Mouse (Mus musculus) cerebellum, adult (tissue): Measurements from ENCODE around the gene Fam102a.

ENCODE experiments used
- ATAC-seq: cut with Nextera tagmentation; 2 replicates; pipeline ENCODE4 v1.9.2; 2017; ENCODE audit warnings: mild to moderate bottlenecking, moderate library complexity, mixed read lengths; ENCODE audit not compliant: insufficient number of reproducible peaks, low FRiP score, low TSS enrichment

Fam102a gene

GRCm38 (mm10) chr2:32575586-32576160 is 40.5 kb downstream of the Fam102a start, which contains the start of gene 9430097D07Rik:
Gene 9430097D07Rik (minus strand): TSS chr2:32575684.
- peak; percentile 60 for ATAC-seq

GRCm38 (mm10) chr2:32576532-32576931 is 41.4 kb downstream of the Fam102a start:
- ATAC-seq: no peak

GRCm38 (mm10) chr2:32578146-32579046 is 43.3 kb downstream of the Fam102a start:
- ATAC-seq: no peak

GRCm38 (mm10) chr2:32581450-32582095 is 46.4 kb downstream of the Fam102a start:
- ATAC-seq: peak; percentile 50; the same call in 1 of the 2 replicates

GRCm38 (mm10) chr2:32582830-32583799 is 48.0 kb downstream of the Fam102a start:
- ATAC-seq: peak; percentile 34; the same call in 1 of the 2 replicates

- ATAC-seq: no peak
These were observed 50.1 kb downstream of the Fam102a start for GRCm38 (mm10) chr2:32585149-32585714.

- ATAC-seq: peak; percentile 54
These were observed 51.8 kb downstream of the Fam102a start, which contains the start of gene St6galnac4 for GRCm38 (mm10) chr2:32586871-32587351. Gene St6galnac4 (plus strand): TSS chr2:32587095.

- no peak for ATAC-seq
These were observed 52.7 kb downstream of the Fam102a start for GRCm38 (mm10) chr2:32587731-32588321.

- peak; percentile 60; the same call in 1 of the 2 replicates for ATAC-seq
These were observed 54.2 kb downstream of the Fam102a start for GRCm38 (mm10) chr2:32589213-32589795.

GRCm38 (mm10) chr2:32590224-32590623 is 55.1 kb downstream of the Fam102a start:
- no peak for ATAC-seq

- no peak for ATAC-seq
These were observed 56.1 kb downstream of the Fam102a start for GRCm38 (mm10) chr2:32591249-32591648.

- ATAC-seq: peak; percentile 49; the same call in 1 of the 2 replicates
These were observed 61.6 kb downstream of the Fam102a start for GRCm38 (mm10) chr2:32596725-32597124.

- ATAC-seq: no peak
These were observed 62.1 kb downstream of the Fam102a start for GRCm38 (mm10) chr2:32597248-32597647.

GRCm38 (mm10) chr2:32597699-32598098 is 62.6 kb downstream of the Fam102a start:
- no peak for ATAC-seq

- no peak for ATAC-seq
These were observed 63.4 kb downstream of the Fam102a start for GRCm38 (mm10) chr2:32598506-32598905.

GRCm38 (mm10) chr2:32599409-32599808 is 64.3 kb downstream of the Fam102a start, which contains the start of gene St6galnac6:
Gene St6galnac6 (plus strand): TSS chr2:32599709.
- no peak for ATAC-seq

- no peak for ATAC-seq
These were observed 66.4 kb downstream of the Fam102a start for GRCm38 (mm10) chr2:32601417-32602065.

GRCm38 (mm10) chr2:32602600-32603054 is 67.5 kb downstream of the Fam102a start:
- no peak for ATAC-seq
